Mouse (Mus musculus) limb, embryonic 15.5 days (tissue): ENCODE results near the gene Trit1. TPM values are rescaled to one million over a fixed set of nuclear protein-coding genes. Genes with fewer than 3 reads are reported as not detected.
"Not testable (repeated sequence)": the region's sequence is repeated elsewhere in the genome, so short reads cannot be mapped to it uniquely, and the experiment has no call there.

ENCODE experiments used
- ATAC-seq: fragments of 200-750 bp; cut with Nextera tagmentation; 2 replicates; pipeline ENCODE4 v1.8.0; 2017; ENCODE audit warnings: low read depth, moderate TSS enrichment; ENCODE audit not compliant: insufficient number of reproducible peaks, low FRiP score, low TSS enrichment
- H3K27ac ChIP-seq: fragments of 300-500 bp; sonication (generic); 2 replicates; pipeline ENCODE4 v1.5.1; 2015; ENCODE audit warnings: moderate library complexity, mild to moderate bottlenecking, inconsistent platforms
- H3K27me3 ChIP-seq: fragments of 300-500 bp; sonication (generic); 2 replicates; pipeline ENCODE4 v1.6.1; 2015; ENCODE audit warnings: inconsistent platforms
- H3K36me3 ChIP-seq: fragments of 300-500 bp; sonication (generic); 2 replicates; pipeline ENCODE4 v1.6.1; 2015; ENCODE audit warnings: inconsistent platforms
- H3K4me1 ChIP-seq: fragments of 300-500 bp; sonication (generic); 2 replicates; pipeline ENCODE4 v1.6.1; 2015; ENCODE audit warnings: inconsistent platforms
- H3K4me2 ChIP-seq: fragments of 300-500 bp; sonication (generic); 2 replicates; pipeline ENCODE4 v1.6.1; 2015; ENCODE audit warnings: mild to moderate bottlenecking, inconsistent platforms
- H3K4me3 ChIP-seq: fragments of 300-500 bp; sonication (generic); 2 replicates; pipeline ENCODE4 v1.5.1; 2015; ENCODE audit warnings: mild to moderate bottlenecking, inconsistent platforms
- H3K9ac ChIP-seq: fragments of 300-500 bp; sonication (generic); 2 replicates; pipeline ENCODE4 v1.6.1; 2015; ENCODE audit warnings: inconsistent platforms
- H3K9me3 ChIP-seq: fragments of 300-500 bp; sonication (generic); 2 replicates; pipeline ENCODE4 v1.6.1; 2016; ENCODE audit warnings: inconsistent platforms
- WGBS: fragments of 180-500 bp; shearing (Covaris S2); methylation state at CpG from one replicate; pipeline ENCODE4 v1.1.7; 2015; 5-methylcytosine and 5-hydroxymethylcytosine counted together
- polyA plus RNA-seq: library from polyadenylated mRNA; unstranded; fragments of >200 nt; fragmentation: Nextera tagmentation; extraction: Ambion mirVana; gene quantifications from 2 replicates; pipeline ENCODE4 v1.2.1, GENCODE M21; 2015

Gene Trit1
- polyA plus RNA-seq, 1 experiment from 2014 or later, result 20.9 TPM

DNA sequence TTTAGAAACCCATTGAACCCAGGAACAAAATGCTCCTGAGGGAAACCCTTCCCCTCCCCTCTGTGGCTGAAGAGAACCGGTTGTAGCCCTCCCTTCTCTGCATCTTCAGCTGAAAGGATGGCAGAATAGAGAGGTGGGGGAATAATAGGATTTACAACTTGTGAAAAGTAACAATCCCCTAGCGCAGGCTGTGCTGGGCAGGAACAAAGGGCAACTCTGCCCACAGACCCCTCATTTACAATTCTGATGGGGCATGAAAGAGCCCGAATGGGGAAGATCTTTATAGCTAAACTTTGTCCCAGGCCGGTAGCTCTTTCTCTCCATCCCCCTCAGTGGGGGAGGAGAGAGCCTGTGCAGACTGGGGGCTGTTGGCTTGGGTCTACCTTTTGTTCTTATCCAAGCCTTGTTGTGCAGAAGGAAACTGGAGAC, 17.1 kb upstream of the Trit1 start:
- no peak for ATAC-seq
- peak overlapping the region; percentile 19 for H3K4me2 ChIP-seq
- peaks cover 33% of the 10 kb centered on the region for H3K4me1 ChIP-seq
- WGBS, result 24% methylated on average over 4 of the region's 4 CpGs
- H3K9me3 ChIP-seq, result no peaks in the 10 kb centered on the region
- H3K9ac ChIP-seq, result no peak overlapping the region
- H3K36me3 ChIP-seq, result peaks cover 5% of the 10 kb centered on the region; the same call in 1 of the 2 replicates
- peak overlapping the region; percentile 12; the same call in 1 of the 2 replicates for H3K4me3 ChIP-seq
- no peak overlapping the region for H3K27ac ChIP-seq
- H3K27me3 ChIP-seq, result no peaks in the 10 kb centered on the region; the same call in 1 of the 2 replicates

- Histone ChIP-seq H3K4me1 (peaks cover 34% of the 10 kb centered on the region), H3K36me3 (peaks cover 5% of the 10 kb centered on the region; the same call in 1 of the 2 replicates), H3K4me2 (no peak overlapping the region), H3K9ac (no peak overlapping the region), H3K9me3 (no peaks in the 10 kb centered on the region), H3K27me3 (no peaks in the 10 kb centered on the region; the same call in 1 of the 2 replicates), H3K27ac (no peak overlapping the region), H3K4me3 (no peak overlapping the region)
- WGBS, result 74% methylated on average over 14 of the region's 14 CpGs
- no peak for ATAC-seq
Observed at GRCm38 (mm10) chr4:123000130-123000529, 16.3 kb upstream of the Trit1 start.

- peak; percentile 45; the same call in 1 of the 2 replicates for ATAC-seq
- H3K27me3 ChIP-seq, result no peaks in the 10 kb centered on the region; the same call in 1 of the 2 replicates
- H3K4me2 ChIP-seq, result no peak overlapping the region
- H3K4me1 ChIP-seq, result peaks cover 35% of the 10 kb centered on the region
- H3K9me3 ChIP-seq, result no peaks in the 10 kb centered on the region
- WGBS, result 67% methylated on average over 17 of the region's 17 CpGs
- peaks cover 5% of the 10 kb centered on the region; the same call in 1 of the 2 replicates for H3K36me3 ChIP-seq
- H3K4me3 ChIP-seq, result no peak overlapping the region
- H3K9ac ChIP-seq, result no peak overlapping the region
- H3K27ac ChIP-seq, result no peak overlapping the region
Observed at GRCm38 (mm10) chr4:123000617-123001342, 15.6 kb upstream of the Trit1 start.

DNA sequence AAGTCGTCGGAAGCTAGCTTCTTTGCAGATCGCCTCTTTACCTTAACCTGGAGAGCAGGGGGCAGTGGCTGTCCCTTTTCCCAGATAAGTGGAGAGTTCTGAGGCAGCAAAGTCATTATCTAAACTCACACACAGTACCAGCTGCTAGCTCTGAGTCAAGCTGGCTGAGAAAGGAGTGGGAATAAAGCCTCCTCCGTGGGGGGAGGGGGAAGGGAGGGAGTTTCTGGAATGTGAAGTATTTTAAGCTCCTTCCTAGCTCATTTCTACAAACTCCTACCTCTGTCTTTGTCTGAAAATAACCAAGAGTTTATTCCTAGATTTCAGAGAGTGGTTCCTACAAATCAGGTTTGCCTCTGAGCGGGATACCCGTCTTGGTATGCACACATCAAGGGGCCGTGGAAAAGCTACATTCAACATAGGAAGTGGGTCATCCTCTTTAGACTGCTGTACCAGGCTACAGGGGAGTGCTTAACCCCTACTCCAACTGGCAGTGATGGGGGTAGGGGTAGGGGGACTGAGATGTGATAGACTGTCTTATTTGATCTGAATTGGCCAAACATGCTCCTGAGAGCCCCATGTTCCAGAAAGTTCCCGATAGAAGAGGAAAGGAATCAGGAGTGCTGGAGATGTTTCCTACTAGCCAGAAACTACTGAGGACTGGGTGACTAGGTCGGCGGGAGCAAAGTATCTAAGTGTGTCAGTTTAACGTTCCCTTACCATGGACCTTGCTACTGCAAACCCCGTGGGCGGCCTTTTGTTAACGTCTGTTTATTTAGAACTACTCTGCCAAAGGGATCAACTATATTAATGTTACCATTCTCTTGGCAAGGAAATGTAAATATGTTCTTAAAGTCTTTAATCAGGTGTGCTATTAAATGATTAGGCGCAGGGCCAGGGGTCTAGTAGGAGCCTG, 11.1 kb upstream of the Trit1 start:
- Histone ChIP-seq H3K9me3 (no peaks in the 10 kb centered on the region), H3K27ac (no peak overlapping the region), H3K4me3 (no peak overlapping the region), H3K9ac (no peak overlapping the region), H3K27me3 (no peaks in the 10 kb centered on the region), H3K4me2 (no peak overlapping the region), H3K4me1 (peaks cover 14% of the 10 kb centered on the region; the same call in 1 of the 2 replicates), H3K36me3 (peaks cover 5% of the 10 kb centered on the region; the same call in 1 of the 2 replicates)
- WGBS, result 34% methylated on average over 15 of the region's 15 CpGs
- ATAC-seq, result no peak

DNA sequence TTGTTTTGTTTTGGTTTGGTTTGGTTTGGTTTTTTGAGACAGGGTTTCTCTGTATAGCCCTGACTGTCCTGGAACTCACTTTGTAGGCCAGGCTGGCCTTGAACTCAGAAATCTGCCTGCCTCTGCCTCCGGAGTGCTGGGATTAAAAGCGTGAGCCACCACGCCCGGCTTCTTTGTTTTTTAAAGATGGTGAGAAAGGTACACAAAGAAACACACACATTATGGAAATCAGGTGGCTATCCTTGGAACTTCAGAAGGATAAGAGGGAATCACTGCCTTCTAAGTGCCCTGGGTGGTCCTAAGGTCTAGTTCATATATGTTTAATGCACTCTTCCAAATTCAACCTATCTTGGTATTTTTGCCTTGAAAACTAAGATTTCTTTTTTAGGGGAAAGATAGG, 3.9 kb upstream of the Trit1 start:
- not testable (repeated sequence) for H3K4me3 ChIP-seq, H3K36me3 ChIP-seq, H3K9ac ChIP-seq, H3K27ac ChIP-seq, ATAC-seq, H3K4me2 ChIP-seq, H3K27me3 ChIP-seq, H3K9me3 ChIP-seq, H3K4me1 ChIP-seq
- 87% methylated on average over 4 of the region's 4 CpGs for WGBS

DNA sequence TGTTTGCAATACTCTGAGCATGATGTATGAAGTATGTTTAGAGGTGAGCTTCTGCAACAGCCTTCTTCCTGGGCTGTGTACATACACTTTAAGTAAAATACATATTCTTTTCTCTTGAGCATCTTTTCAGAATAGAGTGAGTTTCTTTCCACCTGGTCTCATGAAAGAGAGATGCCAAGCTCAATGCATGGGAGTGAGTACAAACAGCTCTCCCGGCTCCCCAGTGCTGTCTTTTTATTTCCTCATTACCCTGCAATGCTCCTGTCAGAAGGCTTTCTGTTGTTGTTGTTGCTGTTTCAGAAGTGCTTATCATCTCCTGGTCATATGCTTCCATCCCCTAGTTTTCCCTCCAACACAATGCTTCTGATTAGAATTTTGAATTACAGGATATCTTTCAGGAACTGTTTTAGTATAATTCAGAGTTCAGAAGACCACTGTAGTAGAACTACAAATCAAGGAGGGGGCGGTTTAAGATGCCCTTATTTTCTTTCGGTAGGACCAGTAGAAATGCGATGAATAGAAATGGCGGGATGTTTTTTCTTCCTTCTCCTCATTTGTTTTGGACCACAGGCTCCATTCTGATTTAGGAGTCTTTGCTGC, 3.0 kb upstream of the Trit1 start:
- ATAC-seq, result no peak
- no peaks in the 10 kb centered on the region for H3K36me3 ChIP-seq
- H3K27me3 ChIP-seq, result no peaks in the 10 kb centered on the region
- no peak overlapping the region for H3K4me3 ChIP-seq
- no peak overlapping the region for H3K9ac ChIP-seq
- peaks cover 6% of the 10 kb centered on the region for H3K4me1 ChIP-seq
- no peak overlapping the region for H3K4me2 ChIP-seq
- H3K27ac ChIP-seq, result no peak overlapping the region
- 67% methylated on average over 5 of the region's 5 CpGs for WGBS
- no peaks in the 10 kb centered on the region for H3K9me3 ChIP-seq

- no peak overlapping the region for H3K9ac ChIP-seq
- no peaks in the 10 kb centered on the region for H3K36me3 ChIP-seq
- ATAC-seq, result no peak
- no peak overlapping the region for H3K4me3 ChIP-seq
- H3K4me2 ChIP-seq, result no peak overlapping the region
- WGBS, result 47% methylated on average over 3 of the region's 3 CpGs
- peaks cover 10% of the 10 kb centered on the region for H3K4me1 ChIP-seq
- no peaks in the 10 kb centered on the region for H3K27me3 ChIP-seq
- H3K27ac ChIP-seq, result no peak overlapping the region
- H3K9me3 ChIP-seq, result no peaks in the 10 kb centered on the region
Observed at GRCm38 (mm10) chr4:123013949-123014406, 2.4 kb upstream of the Trit1 start.

- no peak overlapping the region for H3K4me2 ChIP-seq
- H3K4me3 ChIP-seq, result no peak overlapping the region
- peaks cover 12% of the 10 kb centered on the region for H3K4me1 ChIP-seq
- H3K36me3 ChIP-seq, result peaks cover under 1% of the 10 kb centered on the region; the same call in 1 of the 2 replicates
- no peaks in the 10 kb centered on the region for H3K9me3 ChIP-seq
- WGBS, result 43% methylated on average over 7 of the region's 7 CpGs
- no peak overlapping the region for H3K9ac ChIP-seq
- ATAC-seq, result no peak
- no peaks in the 10 kb centered on the region for H3K27me3 ChIP-seq
- no peak overlapping the region for H3K27ac ChIP-seq
Observed at GRCm38 (mm10) chr4:123014501-123015282, 1.7 kb upstream of the Trit1 start.

GRCm38 (mm10) chr4:123021591-123021990, 5.2 kb downstream of the Trit1 start:
- H3K36me3 ChIP-seq, result peaks cover 21% of the 10 kb centered on the region
- H3K27me3 ChIP-seq, result no peaks in the 10 kb centered on the region
- no peak for ATAC-seq
- 92% methylated on average over 3 of the region's 3 CpGs for WGBS
- no peak overlapping the region for H3K4me3 ChIP-seq
- H3K27ac ChIP-seq, result no peak overlapping the region
- peaks cover 12% of the 10 kb centered on the region for H3K4me1 ChIP-seq
- H3K4me2 ChIP-seq, result no peak overlapping the region
- H3K9me3 ChIP-seq, result no peaks in the 10 kb centered on the region
- no peak overlapping the region for H3K9ac ChIP-seq

DNA sequence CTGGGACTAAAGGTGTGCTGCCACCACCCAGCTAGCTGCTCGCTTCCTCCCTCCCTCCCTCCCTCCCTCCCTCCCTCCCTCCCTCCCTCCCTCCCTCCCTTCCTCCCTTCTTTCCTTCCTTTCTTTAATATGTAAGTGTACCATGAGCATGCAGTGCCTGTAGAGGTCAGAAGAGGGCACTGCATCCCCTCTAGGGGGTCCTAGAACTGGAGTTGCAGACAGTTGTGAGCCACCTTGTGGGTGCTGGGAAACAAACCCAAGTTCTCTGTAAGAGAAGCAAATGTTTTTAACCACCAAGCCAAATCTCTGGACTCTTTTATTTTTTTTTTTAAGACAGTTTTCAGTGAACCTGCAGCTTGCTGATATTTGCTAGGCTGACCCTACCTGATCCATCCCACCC, 6.5 kb downstream of the Trit1 start:
- 89% methylated on average over 1 of the region's 1 CpGs for WGBS
- Histone ChIP-seq H3K36me3 (peaks cover 26% of the 10 kb centered on the region), H3K9me3 (no peaks in the 10 kb centered on the region), H3K27ac (no peak overlapping the region), H3K4me1 (peaks cover 12% of the 10 kb centered on the region), H3K9ac (no peak overlapping the region), H3K4me3 (no peak overlapping the region), H3K27me3 (no peaks in the 10 kb centered on the region), H3K4me2 (no peak overlapping the region)
- ATAC-seq, result no peak

DNA sequence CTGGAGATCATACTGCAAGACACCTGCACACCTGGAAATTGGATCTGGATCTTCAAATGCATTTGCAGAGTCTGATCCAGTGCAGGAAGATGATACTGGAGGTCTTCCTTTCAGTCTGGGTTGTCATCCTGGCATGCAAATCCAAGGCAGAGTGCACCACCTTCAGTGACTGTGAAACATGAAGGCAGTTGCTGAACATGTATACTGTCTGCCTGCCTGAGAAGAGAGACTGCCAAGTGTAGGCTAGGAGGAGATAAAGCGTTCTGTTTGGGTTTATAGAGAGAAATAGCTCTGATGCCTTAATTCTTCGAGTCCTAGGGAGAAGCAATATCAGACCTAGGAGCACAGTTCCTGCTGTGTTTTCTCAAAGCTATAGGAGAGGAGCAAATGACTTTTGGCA, 9.0 kb downstream of the Trit1 start:
- Histone ChIP-seq H3K4me1 (no peaks in the 10 kb centered on the region), H3K4me2 (no peak overlapping the region), H3K36me3 (peaks cover 23% of the 10 kb centered on the region), H3K9ac (no peak overlapping the region), H3K9me3 (no peaks in the 10 kb centered on the region), H3K4me3 (no peak overlapping the region), H3K27me3 (no peaks in the 10 kb centered on the region), H3K27ac (no peak overlapping the region)
- no peak for ATAC-seq
- 75% methylated on average over 2 of the region's 2 CpGs for WGBS
